Mouse (Mus musculus): ENCODE results near the gene Focad.
A peak's percentile ranks its signal among the peaks of the same experiment; 100 is the strongest.

DNA sequence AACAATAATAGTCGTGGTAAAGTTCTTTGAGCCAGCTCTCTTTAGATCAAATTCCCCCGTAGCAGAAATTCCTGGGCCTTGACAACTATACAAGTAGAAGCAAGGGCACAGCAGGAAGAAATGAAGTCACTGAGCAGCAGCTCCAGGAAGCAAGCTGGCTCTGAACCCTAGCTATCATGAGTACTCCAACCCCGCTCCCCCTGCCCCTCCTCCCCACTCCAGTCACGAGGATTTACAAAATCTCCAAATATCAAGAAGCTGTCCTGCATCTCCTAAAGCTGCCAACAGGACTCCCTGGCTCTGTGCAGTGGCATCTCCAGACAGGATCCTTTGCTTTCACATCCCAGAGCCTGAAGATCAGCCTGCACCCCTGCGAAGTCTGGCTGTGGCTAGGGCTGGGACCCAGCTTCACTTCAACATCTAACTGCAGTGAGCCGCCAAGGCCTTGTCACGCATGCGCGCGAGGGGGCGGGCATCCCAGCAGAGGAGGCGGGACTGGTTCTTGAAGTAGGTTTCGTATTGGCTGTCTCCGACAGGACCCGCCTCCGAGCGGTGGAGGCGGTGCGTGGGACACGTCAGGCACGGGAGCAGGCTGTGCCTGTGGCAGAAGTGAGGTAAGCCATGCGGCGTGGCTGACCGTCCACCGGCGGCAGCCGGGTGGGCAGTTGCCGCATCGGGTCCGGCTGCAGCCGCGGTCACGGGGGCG lies at the start of gene Focad:
- peak; percentile 97; the same call in 1 of the 2 replicates for TF ChIP-seq POLR2A (IDR thresholded peaks at IDR 0.05; ENCODE audit: borderline replicate concordance, control insufficient read depth, low read depth, low read length)
- TF ChIP-seq CTCF (IDR thresholded peaks at IDR 0.05; ENCODE audit: control insufficient read depth, insufficient read depth, low read length), result no peak
